Mouse (Mus musculus): ENCODE measurements around the gene Acsm2. TPM values are rescaled to one million over a fixed set of nuclear protein-coding genes. Genes with fewer than 3 reads are reported as not detected.

The Acsm2 gene
- polyA plus RNA-seq, 1 experiment from 2014 or later: not detected

DNA sequence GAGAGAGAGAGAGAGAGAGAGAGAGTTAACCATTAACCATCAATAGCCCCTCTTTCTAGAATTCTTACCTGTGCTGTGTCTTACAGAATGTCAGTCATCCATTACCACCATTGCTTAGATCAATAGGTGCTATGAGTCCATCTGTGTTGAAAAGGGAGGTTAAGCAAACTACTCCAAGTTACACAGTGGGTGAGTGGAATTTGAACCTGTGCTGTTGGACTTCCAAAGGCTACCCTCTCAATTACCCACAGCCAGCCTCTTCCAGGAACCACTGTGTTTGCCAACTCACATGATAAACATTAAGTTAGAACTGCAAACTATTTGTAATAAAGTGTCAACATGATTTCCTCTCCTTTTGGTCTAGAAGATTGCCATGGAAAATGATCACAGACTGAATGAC, 66.0 kb downstream of the Acsm2 start:
- ATAC-seq (ENCODE audit: insufficient read depth, low FRiP score, low read depth): peak; percentile 50; the same call in 1 of the 2 replicates
- Histone ChIP-seq H3K4me1 (no peaks in the 10 kb centered on the region), H3K4me3 (replicated peaks) (no peak overlapping the region), H3K9me3 (no peaks in the 10 kb centered on the region), H3K27ac (no peak overlapping the region), H3K4me2 (no peak overlapping the region), H3K27me3 (replicated peaks) (no peaks in the 10 kb centered on the region), H3K36me3 (no peaks in the 10 kb centered on the region), H3K9ac (no peak overlapping the region)

DNA sequence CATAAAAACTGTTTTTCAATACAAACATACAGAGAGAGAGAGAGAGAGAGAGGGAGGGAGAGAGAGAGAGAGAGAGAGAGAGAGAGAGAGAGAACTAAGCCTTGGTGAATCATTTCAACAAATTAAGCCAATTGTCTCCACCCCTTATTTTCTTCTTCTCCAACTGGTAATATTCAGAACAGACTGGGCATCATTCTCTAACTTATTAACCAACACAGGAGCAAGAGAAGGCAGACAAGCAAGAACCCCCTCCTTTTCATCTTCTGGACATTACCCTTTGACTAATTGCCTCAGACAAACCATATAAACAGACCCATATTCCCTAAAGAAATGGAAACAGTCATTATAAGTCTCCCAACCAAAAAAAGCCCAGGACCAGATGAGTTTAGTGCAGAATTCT, 84.6 kb downstream of the Acsm2 start:
- H3K4me2 ChIP-seq: no peak overlapping the region
- ATAC-seq (ENCODE audit: insufficient read depth, low FRiP score, low read depth): no peak

DNA sequence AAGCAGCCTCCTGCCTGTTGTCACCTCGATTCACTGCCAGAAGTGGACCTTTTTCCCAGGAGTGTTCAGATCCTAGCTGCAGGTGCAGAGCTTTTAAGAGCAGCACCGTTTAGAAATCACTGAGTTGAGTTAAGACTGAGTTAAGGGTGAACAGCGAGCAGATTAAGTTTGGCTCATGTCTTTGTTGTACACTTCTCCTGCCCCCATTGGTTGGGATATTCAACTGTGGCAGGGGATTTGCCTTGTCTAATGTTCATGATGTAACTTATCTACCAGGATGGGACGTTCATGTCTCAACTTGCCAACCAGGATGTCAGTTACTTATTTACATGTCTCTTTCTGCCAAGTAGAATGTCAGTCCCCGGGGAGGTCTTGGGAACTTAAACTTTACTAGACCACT, 88.2 kb downstream of the Acsm2 start:
- 68% methylated on average over 5 of the region's 5 CpGs for WGBS
- no peak for ATAC-seq (ENCODE audit: insufficient read depth, low FRiP score, low read depth)
- Histone ChIP-seq H3K4me1 (no peaks in the 10 kb centered on the region), H3K9me3 (no peaks in the 10 kb centered on the region), H3K36me3 (no peaks in the 10 kb centered on the region), H3K4me2 (no peak overlapping the region), H3K9ac (no peak overlapping the region), H3K27me3 (replicated peaks) (no peaks in the 10 kb centered on the region), H3K27ac (no peak overlapping the region), H3K4me3 (replicated peaks) (no peak overlapping the region)

More for the DNA sequence above, 84.6 kb downstream of the Acsm2 start:
- Histone ChIP-seq H3K27ac (no peak overlapping the region), H3K9me3 (no peaks in the 10 kb centered on the region), H3K9ac (no peak overlapping the region), H3K4me3 (replicated peaks) (no peak overlapping the region), H3K4me1 (no peaks in the 10 kb centered on the region), H3K36me3 (no peaks in the 10 kb centered on the region), H3K27me3 (replicated peaks) (no peaks in the 10 kb centered on the region)

Other genes starting within 250 kb of the Acsm2 start
- gene Gp2, start 95.1 kb upstream of the Acsm2 start, polyA plus RNA-seq (2015; fragmentation: Nextera tagmentation; extraction: Ambion mirVana): 0.74 and 0.97 TPM in 2 replicates
- gene Umod, start 75.1 kb upstream of the Acsm2 start, polyA plus RNA-seq (2015; fragmentation: Nextera tagmentation; extraction: Ambion mirVana): not detected in 2 replicates
- 0.15 TPM in 1 of 2 replicates, not detected in the other for gene Acsm5, start 34.9 kb upstream of the Acsm2 start, polyA plus RNA-seq (2015; fragmentation: Nextera tagmentation; extraction: Ambion mirVana)
- gene Pdilt, start 30.9 kb upstream of the Acsm2 start, polyA plus RNA-seq (2015; fragmentation: Nextera tagmentation; extraction: Ambion mirVana): not detected in 2 replicates
- gene Acsm1, start 52.7 kb downstream of the Acsm2 start, polyA plus RNA-seq (2015; fragmentation: Nextera tagmentation; extraction: Ambion mirVana): 0.42 TPM in 1 of 2 replicates, not detected in the other
- not detected in 2 replicates for gene Acsm4, start 135.7 kb downstream of the Acsm2 start, polyA plus RNA-seq (2015; fragmentation: Nextera tagmentation; extraction: Ambion mirVana)
- gene Thumpd1, start 166.5 kb downstream of the Acsm2 start, polyA plus RNA-seq (2015; fragmentation: Nextera tagmentation; extraction: Ambion mirVana): 64.4 and 65.8 TPM in 2 replicates
- 9.6 and 15.6 TPM in 2 replicates for gene Acsm3, start 206.6 kb downstream of the Acsm2 start, polyA plus RNA-seq (2015; fragmentation: Nextera tagmentation; extraction: Ambion mirVana)
- gene Rexo5, start 239.7 kb downstream of the Acsm2 start, polyA plus RNA-seq (2015; fragmentation: Nextera tagmentation; extraction: Ambion mirVana): 20.4 and 20.7 TPM in 2 replicates
- 19.2 and 20.0 TPM in 2 replicates for gene Eri2, start 239.7 kb downstream of the Acsm2 start, polyA plus RNA-seq (2015; fragmentation: Nextera tagmentation; extraction: Ambion mirVana)